Mouse (Mus musculus): ENCODE measurements around the gene Hpn. TPM values are rescaled to one million over a fixed set of nuclear protein-coding genes. Genes with fewer than 3 reads are reported as not detected.

The Hpn gene
- polyA plus RNA-seq, 2 experiments from 2014 or later, result 4.3 to 5.6 TPM

- ATAC-seq, result no peak
These were observed 37.1 kb downstream of the Hpn start for GRCm38 (mm10) chr7:31077885-31078445.

- ATAC-seq, result no peak
These were observed 37.6 kb downstream of the Hpn start for GRCm38 (mm10) chr7:31077470-31077869.

- ATAC-seq, result no peak
These were observed 38.6 kb downstream of the Hpn start, which contains the start of gene Fxyd3 for GRCm38 (mm10) chr7:31076492-31076891. TSS of gene Fxyd3 (minus strand) at chr7:31076704.

GRCm38 (mm10) chr7:31074713-31075069 lies 40.4 kb downstream of the Hpn start:
- ATAC-seq, result no peak

GRCm38 (mm10) chr7:31074061-31074712 lies 40.9 kb downstream of the Hpn start:
- ATAC-seq, result no peak

GRCm38 (mm10) chr7:31073546-31073945 lies 41.5 kb downstream of the Hpn start:
- ATAC-seq, result no peak

GRCm38 (mm10) chr7:31072326-31072725 lies 42.8 kb downstream of the Hpn start:
- ATAC-seq, result no peak

GRCm38 (mm10) chr7:31070324-31070723 lies 44.8 kb downstream of the Hpn start:
- ATAC-seq, result no peak

GRCm38 (mm10) chr7:31069491-31069890 lies 45.6 kb downstream of the Hpn start:
- ATAC-seq, result no peak

GRCm38 (mm10) chr7:31067836-31068235 lies 47.3 kb downstream of the Hpn start:
- no peak for ATAC-seq

GRCm38 (mm10) chr7:31063074-31063560 lies 52.0 kb downstream of the Hpn start:
- no peak for ATAC-seq

GRCm38 (mm10) chr7:31060621-31061010 lies 54.5 kb downstream of the Hpn start:
- ATAC-seq, result no peak

- no peak for ATAC-seq
These were observed 55.0 kb downstream of the Hpn start for GRCm38 (mm10) chr7:31059919-31060620.

- ATAC-seq, result peak; percentile 54
These were observed 56.0 kb downstream of the Hpn start, which contains the start of gene Lgi4 for GRCm38 (mm10) chr7:31059108-31059507. TSS of gene Lgi4 (plus strand) at chr7:31059342.

GRCm38 (mm10) chr7:31058211-31058610 lies 56.9 kb downstream of the Hpn start:
- ATAC-seq, result no peak

GRCm38 (mm10) chr7:31057730-31058129 lies 57.4 kb downstream of the Hpn start:
- no peak for ATAC-seq

GRCm38 (mm10) chr7:31057071-31057470 lies 58.0 kb downstream of the Hpn start, which contains the start of gene Fxyd1:
TSS of gene Fxyd1 (minus strand) at chr7:31057199.
- no peak for ATAC-seq

- no peak for ATAC-seq
These were observed 58.6 kb downstream of the Hpn start for GRCm38 (mm10) chr7:31056448-31056847.

GRCm38 (mm10) chr7:31055883-31056282 lies 59.2 kb downstream of the Hpn start:
- ATAC-seq, result no peak

- ATAC-seq, result no peak
These were observed 59.7 kb downstream of the Hpn start for GRCm38 (mm10) chr7:31055354-31055824.

- ATAC-seq, result no peak
These were observed 60.3 kb downstream of the Hpn start for GRCm38 (mm10) chr7:31054661-31055320.

- ATAC-seq, result no peak
These were observed 61.1 kb downstream of the Hpn start for GRCm38 (mm10) chr7:31053882-31054447.
